Mouse (Mus musculus) erythroblast, embryonic 14.5 days (primary cell): Measurements from ENCODE around the gene Gal3st1. TPM values are rescaled to one million over a fixed set of nuclear protein-coding genes. Genes with fewer than 3 reads are reported as not detected.

Source experiments
- H3K27me3 ChIP-seq: 2 replicates; pipeline ENCODE4 v1.6.1; 2012; ENCODE audit warnings: inconsistent platforms; ENCODE audit not compliant: control insufficient read depth
- H3K36me3 ChIP-seq: 2 replicates; pipeline ENCODE4 v1.6.1; 2012; ENCODE audit warnings: mild to moderate bottlenecking, inconsistent platforms; ENCODE audit not compliant: control insufficient read depth
- H3K4me1 ChIP-seq: 2 replicates; pipeline ENCODE4 v1.6.1; 2012; ENCODE audit warnings: inconsistent platforms; ENCODE audit not compliant: control insufficient read depth
- H3K4me3 ChIP-seq: replicated peaks from 2 replicates; pipeline ENCODE3; 2012; ENCODE audit warnings: moderate library complexity, mild to moderate bottlenecking, inconsistent platforms
- H3K9me3 ChIP-seq: 2 replicates; pipeline ENCODE4 v1.6.1; 2012; ENCODE audit warnings: low read length, inconsistent platforms, mixed read lengths; ENCODE audit not compliant: control insufficient read depth
- GATA1 ChIP-seq: IDR thresholded peaks from 2 replicates; pipeline ENCODE4 v1.6.1; 2012; ENCODE audit warnings: low read length, inconsistent platforms, mixed read lengths
- TAL1 ChIP-seq: IDR thresholded peaks from 3 replicates; pipeline ENCODE4 v1.6.1; 2012; ENCODE audit warnings: low read length, inconsistent platforms, mixed read lengths
- polyA plus RNA-seq: library from polyadenylated mRNA; stranded (reverse); fragments of >175 nt; gene quantifications from 2 replicates; pipeline ENCODE4 v1.2.3, GENCODE M21; 2012

The Gal3st1 gene
- polyA plus RNA-seq, 1 experiment, result not detected

DNA sequence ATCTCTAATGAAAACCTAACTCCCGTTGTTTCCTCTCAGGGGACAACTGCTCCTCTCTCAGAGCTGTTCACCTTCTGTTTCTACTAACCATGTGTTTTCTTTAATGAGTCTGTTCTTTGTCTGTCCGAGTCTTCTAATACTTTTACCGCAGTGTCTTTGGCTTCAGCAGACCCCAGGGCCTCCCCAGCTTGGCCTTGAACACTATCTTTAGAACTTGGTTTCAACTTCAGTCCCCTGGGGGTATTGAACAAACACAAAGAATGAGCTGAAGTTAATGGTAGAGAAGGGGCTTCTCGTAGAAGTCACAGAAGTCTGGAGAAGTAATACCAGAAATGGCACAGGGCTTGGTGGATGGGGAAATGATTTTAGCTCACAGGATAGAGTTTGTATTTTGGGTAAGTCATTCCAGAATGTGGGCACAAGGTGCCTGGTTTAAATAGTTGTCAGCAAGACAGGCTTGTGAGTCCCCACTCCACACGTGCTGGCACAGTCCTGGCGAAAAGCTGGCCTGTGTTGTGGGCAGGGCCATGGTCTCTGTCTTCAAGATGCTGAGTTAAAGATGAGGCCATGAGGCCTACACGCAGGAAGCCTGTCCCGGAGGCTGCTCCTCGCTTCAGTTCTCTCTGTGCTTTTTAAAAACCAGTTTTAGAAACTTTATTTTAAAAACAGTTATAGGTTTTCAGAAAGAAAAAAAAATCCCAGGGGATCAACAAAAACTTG is 53.1 kb downstream of the Gal3st1 start:
- Histone ChIP-seq H3K27me3 (no peaks in the 10 kb centered on the region), H3K9me3 (no peaks in the 10 kb centered on the region), H3K4me3 (no peak overlapping the region), H3K4me1 (no peaks in the 10 kb centered on the region), H3K36me3 (no peaks in the 10 kb centered on the region)
- TF ChIP-seq GATA1 (no peak), TAL1 (no peak)

DNA sequence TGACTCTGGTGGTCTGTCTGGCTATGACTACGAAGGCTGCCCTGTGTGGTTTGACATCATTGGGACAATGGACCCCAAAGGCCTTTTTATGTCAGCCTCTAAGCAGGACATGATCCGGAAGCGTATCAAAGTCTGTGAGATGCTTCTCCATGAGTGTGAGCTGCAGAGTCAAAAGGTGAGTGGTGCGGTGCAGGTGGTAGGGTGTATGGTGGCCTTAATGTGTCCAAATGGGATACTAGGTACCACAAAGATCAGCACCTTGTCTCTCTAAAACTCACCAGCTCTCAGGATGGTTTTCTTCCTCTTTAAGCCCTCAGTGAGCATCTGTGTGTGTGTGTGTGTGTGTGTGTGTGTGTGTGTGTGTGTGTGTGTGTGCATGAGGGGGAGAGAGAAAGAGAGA is 56.5 kb downstream of the Gal3st1 start:
- H3K27me3 ChIP-seq, result no peaks in the 10 kb centered on the region
- no peak overlapping the region for H3K4me3 ChIP-seq
- TF ChIP-seq TAL1 (no peak), GATA1 (no peak)
- no peaks in the 10 kb centered on the region for H3K9me3 ChIP-seq
- no peaks in the 10 kb centered on the region for H3K36me3 ChIP-seq
- no peaks in the 10 kb centered on the region for H3K4me1 ChIP-seq

DNA sequence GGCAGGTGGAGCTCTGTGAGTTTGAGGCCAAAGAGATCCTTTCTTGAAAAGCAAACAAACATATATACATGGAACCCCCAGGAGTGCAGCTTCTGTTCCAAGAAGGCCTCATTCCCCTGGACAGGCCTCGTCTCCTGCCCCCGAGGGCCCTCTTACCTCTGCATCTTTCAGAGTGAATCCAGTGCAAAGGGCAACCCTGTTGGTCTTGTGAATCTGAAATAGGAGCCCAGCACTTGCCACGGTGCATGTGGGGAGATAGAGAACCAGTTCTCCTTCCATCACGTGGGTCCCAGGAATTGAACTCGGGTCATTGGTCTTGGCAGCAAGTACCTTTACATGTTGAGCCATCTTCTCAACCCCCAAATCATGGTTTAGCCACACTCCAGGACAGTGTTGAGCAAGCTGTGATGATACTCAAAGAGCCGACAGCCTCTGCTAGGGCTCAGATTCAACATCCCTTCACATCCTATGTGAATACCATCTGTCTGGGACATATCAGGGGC is 57.7 kb downstream of the Gal3st1 start:
- Histone ChIP-seq H3K4me3 (no peak overlapping the region), H3K9me3 (no peaks in the 10 kb centered on the region), H3K4me1 (no peaks in the 10 kb centered on the region), H3K36me3 (no peaks in the 10 kb centered on the region), H3K27me3 (no peaks in the 10 kb centered on the region)
- TF ChIP-seq GATA1, result no peak

DNA sequence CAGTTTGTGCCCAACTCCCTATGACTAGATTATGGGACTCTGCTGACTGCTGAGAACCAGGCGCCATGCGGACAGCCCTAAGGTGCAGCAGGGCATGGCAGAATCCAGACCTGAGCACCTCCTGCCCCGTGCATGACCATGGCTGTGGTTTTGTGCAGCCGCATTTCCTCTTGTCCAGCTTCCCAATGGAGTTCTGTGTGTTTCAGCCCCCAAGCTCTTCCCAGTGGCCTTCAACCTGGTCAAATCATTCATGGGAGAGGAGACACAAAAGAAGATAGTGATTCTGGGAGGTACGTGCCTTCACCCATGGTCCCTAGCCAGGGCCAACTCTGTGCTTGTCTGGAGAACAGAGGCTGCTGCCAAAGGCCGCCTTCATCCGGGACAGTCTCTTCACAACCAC is 59.6 kb downstream of the Gal3st1 start:
- Histone ChIP-seq H3K9me3 (no peaks in the 10 kb centered on the region), H3K4me1 (no peaks in the 10 kb centered on the region), H3K27me3 (no peaks in the 10 kb centered on the region), H3K4me3 (no peak overlapping the region), H3K36me3 (no peaks in the 10 kb centered on the region)
- no peak for TF ChIP-seq GATA1
- TF ChIP-seq TAL1, result no peak

DNA sequence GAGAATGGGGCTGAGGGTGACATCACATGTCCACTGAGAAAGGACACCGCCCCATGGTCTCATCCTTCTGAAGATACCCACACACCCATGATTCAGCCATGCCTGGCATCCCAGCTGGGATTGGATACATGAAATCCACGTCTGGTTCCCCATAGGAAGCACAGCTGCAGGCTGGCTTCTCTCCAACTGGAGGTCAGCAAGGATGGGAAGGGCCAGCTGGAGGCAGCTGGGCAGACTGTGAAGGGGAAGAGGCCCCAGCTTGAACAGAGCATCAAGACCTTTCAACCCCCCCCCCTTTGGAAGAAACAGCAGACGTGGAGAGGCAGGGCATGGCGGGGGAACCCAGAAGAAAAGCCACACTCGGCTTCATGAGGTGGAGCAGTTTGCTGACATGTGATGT is 63.1 kb downstream of the Gal3st1 start:
- TF ChIP-seq GATA1 (no peak), TAL1 (no peak)
- Histone ChIP-seq H3K36me3 (no peaks in the 10 kb centered on the region), H3K27me3 (no peaks in the 10 kb centered on the region), H3K4me3 (no peak overlapping the region), H3K9me3 (0 out of 2 replicates have a peak, but pooled peaks cover 2% of the 10 kb centered on the region), H3K4me1 (no peaks in the 10 kb centered on the region)

DNA sequence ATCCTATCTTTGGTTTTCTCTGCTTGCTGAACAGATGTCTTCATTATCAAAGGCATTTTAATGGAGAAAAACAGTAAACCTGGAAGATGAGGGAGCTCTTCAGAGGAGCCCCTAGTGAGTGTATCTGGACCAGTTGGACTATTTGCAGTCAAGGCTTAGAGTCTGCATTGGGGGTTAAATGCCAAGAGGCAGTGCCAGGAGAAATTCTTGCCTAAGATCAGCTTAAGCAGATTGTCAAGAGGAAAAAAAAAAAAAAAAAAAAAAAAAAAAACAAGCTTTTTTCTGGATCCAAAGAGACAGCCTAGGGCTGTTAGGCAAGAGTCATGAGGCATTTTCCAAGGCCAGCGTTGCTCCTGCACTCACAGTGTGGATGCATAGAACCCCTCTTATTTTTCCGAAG is 64.3 kb downstream of the Gal3st1 start:
- no peaks in the 10 kb centered on the region for H3K4me1 ChIP-seq
- TF ChIP-seq TAL1 (no peak), GATA1 (no peak)
- H3K36me3 ChIP-seq, result no peaks in the 10 kb centered on the region
- no peak overlapping the region for H3K4me3 ChIP-seq
- H3K27me3 ChIP-seq, result no peaks in the 10 kb centered on the region
- 0 out of 2 replicates have a peak, but pooled peaks cover 2% of the 10 kb centered on the region for H3K9me3 ChIP-seq

DNA sequence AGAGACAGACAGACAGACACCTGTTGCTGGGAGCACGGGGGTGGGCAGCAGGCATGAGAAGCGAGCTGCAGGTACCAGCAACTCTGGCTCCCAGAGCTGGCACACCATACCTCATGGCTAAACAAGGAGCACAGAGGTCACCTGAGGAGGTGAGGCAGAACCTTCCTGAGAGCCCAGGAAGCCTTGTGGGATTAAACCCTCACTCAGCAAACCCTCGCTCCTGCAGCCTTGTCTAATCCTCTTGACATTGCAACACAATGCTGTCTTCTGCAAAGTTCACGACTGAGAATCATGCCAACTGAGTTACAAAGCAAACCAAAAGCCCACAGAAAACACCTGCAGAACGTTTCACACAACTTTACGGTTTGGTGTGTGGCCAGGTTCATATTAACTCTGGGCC is 65.0 kb downstream of the Gal3st1 start:
- Histone ChIP-seq H3K4me1 (no peaks in the 10 kb centered on the region), H3K27me3 (no peaks in the 10 kb centered on the region), H3K36me3 (no peaks in the 10 kb centered on the region), H3K4me3 (no peak overlapping the region), H3K9me3 (0 out of 2 replicates have a peak, but pooled peaks cover 2% of the 10 kb centered on the region)
- TF ChIP-seq GATA1 (no peak), TAL1 (no peak)

Other genes starting within 250 kb of the Gal3st1 start
- not detected in 2 replicates for gene Osbp2, start 119.7 kb upstream of the Gal3st1 start, polyA plus RNA-seq
- gene 4921536K21Rik, start 88.5 kb upstream of the Gal3st1 start, polyA plus RNA-seq, result 0.02 TPM in 1 of 2 replicates, not detected in the other
- gene Dusp18, start 88.4 kb upstream of the Gal3st1 start, polyA plus RNA-seq, result not detected in 2 replicates
- gene Slc35e4, start 69.0 kb upstream of the Gal3st1 start, polyA plus RNA-seq, result 0.04 and 0.14 TPM in 2 replicates
- 0.07 and 0.08 TPM in 2 replicates for gene Tcn2, start 51.5 kb upstream of the Gal3st1 start, polyA plus RNA-seq
- gene Pes1, start 19.7 kb upstream of the Gal3st1 start, polyA plus RNA-seq, result 1.3 and 2.5 TPM in 2 replicates
- not detected in 2 replicates for gene 4930556J24Rik, start 6.9 kb upstream of the Gal3st1 start, polyA plus RNA-seq
- 0.02 TPM in 1 of 2 replicates, not detected in the other for gene Sec14l4, start 47.8 kb downstream of the Gal3st1 start, polyA plus RNA-seq
- not detected in 2 replicates for gene Sec14l3, start 81.2 kb downstream of the Gal3st1 start, polyA plus RNA-seq
- 1.8 and 2.1 TPM in 2 replicates for gene Mtfp1, start 111.8 kb downstream of the Gal3st1 start, polyA plus RNA-seq
- gene Sec14l2, start 139.8 kb downstream of the Gal3st1 start, polyA plus RNA-seq, result 0.45 and 0.67 TPM in 2 replicates
- 0.70 and 0.83 TPM in 2 replicates for gene Rnf215, start 151.6 kb downstream of the Gal3st1 start, polyA plus RNA-seq
- 0.10 and 0.11 TPM in 2 replicates for gene Ccdc157, start 176.7 kb downstream of the Gal3st1 start, polyA plus RNA-seq
- gene Sf3a1, start 176.7 kb downstream of the Gal3st1 start, polyA plus RNA-seq, result 6.6 and 8.0 TPM in 2 replicates
- 0.63 and 0.69 TPM in 2 replicates for gene Tbc1d10a, start 203.2 kb downstream of the Gal3st1 start, polyA plus RNA-seq
- 0.18 and 0.26 TPM in 2 replicates for gene Castor1, start 234.6 kb downstream of the Gal3st1 start, polyA plus RNA-seq